In genomic region chr17:15890595-15891140, GRCm38 (mm10) we compare ENCODE assay signal across 21 mouse cellular contexts.
"Had no signal": no experiment of that assay in that cellular context is flagged by ENCODE, and none has a peak within 500 bp of the region (broad histone marks: within the 10 kb centered on the region; RNA-seq: fewer than 3 reads in every experiment).

No protein-coding gene starts in this region.

- H3K36me3 ChIP-seq: heart, embryonic 13.5 days; heart, embryonic 15.5 days; hindbrain, embryonic 13.5 days; hindbrain, embryonic 15.5 days; limb, embryonic 13.5 days; limb, embryonic 15.5 days; liver, embryonic 12.5 days had no signal

- H3K4me2 ChIP-seq: heart, embryonic 11.5 days; heart, embryonic 13.5 days; heart, embryonic 15.5 days; hindbrain, embryonic 13.5 days; hindbrain, embryonic 15.5 days; limb, embryonic 13.5 days; limb, embryonic 15.5 days; liver, embryonic 12.5 days had no signal

- H3K27me3 ChIP-seq: heart, embryonic 13.5 days; heart, embryonic 15.5 days; hindbrain, embryonic 13.5 days; hindbrain, embryonic 15.5 days; limb, embryonic 13.5 days; limb, embryonic 15.5 days; liver, embryonic 12.5 days had no signal

- H3K4me3 ChIP-seq: heart, adult 2 months; heart, embryonic 13.5 days; heart, embryonic 15.5 days; hindbrain, embryonic 13.5 days; hindbrain, embryonic 15.5 days; limb, embryonic 13.5 days; limb, embryonic 15.5 days; liver, embryonic 12.5 days had no signal

- H3K27ac ChIP-seq: heart, adult 2 months; heart, embryonic 13.5 days; heart, embryonic 15.5 days; hindbrain, embryonic 13.5 days; hindbrain, embryonic 15.5 days; hindbrain, postnatal 0 days; limb, embryonic 13.5 days; limb, embryonic 15.5 days; liver, embryonic 12.5 days; liver, embryonic 14.5 days had no signal

- H3K4me1 ChIP-seq: heart, embryonic 13.5 days; heart, embryonic 15.5 days; hindbrain, embryonic 15.5 days; limb, embryonic 13.5 days; limb, embryonic 15.5 days; liver, embryonic 12.5 days had no signal

- ATAC-seq: forebrain, postnatal 0 days; hindbrain, postnatal 0 days; intestine, embryonic 16.5 days; liver, embryonic 12.5 days had no signal

- H3K9ac ChIP-seq: forebrain, postnatal 0 days; heart, embryonic 13.5 days; heart, embryonic 15.5 days; hindbrain, embryonic 13.5 days; hindbrain, embryonic 15.5 days; limb, embryonic 13.5 days; limb, embryonic 15.5 days; liver, embryonic 12.5 days; liver, embryonic 14.5 days had no signal

- DNase-seq: forebrain, postnatal 0 days; gastrocnemius, postnatal 14 days; gastrocnemius, postnatal 36 days; heart, adult 11 months; heart, adult 2 months; heart, postnatal 14 days; heart, postnatal 36 days; layer of hippocampus, adult 9-11 months; layer of hippocampus, postnatal 36 days; left cerebral cortex, postnatal 4 days had no signal

- H3K9me3 ChIP-seq: heart, embryonic 13.5 days; heart, embryonic 15.5 days; hindbrain, embryonic 13.5 days; hindbrain, embryonic 15.5 days; limb, embryonic 13.5 days; limb, embryonic 15.5 days; liver, embryonic 12.5 days had no signal
